Mouse (Mus musculus) T-cell, adult 2 months (primary cell): ENCODE measurements around the gene P2rx5.

Experiments used
- DNase-seq: peaks from one replicate; pipeline ENCODE4 v3.0.0; 2022; ENCODE audit warnings: low spot score

Gene P2rx5

DNA sequence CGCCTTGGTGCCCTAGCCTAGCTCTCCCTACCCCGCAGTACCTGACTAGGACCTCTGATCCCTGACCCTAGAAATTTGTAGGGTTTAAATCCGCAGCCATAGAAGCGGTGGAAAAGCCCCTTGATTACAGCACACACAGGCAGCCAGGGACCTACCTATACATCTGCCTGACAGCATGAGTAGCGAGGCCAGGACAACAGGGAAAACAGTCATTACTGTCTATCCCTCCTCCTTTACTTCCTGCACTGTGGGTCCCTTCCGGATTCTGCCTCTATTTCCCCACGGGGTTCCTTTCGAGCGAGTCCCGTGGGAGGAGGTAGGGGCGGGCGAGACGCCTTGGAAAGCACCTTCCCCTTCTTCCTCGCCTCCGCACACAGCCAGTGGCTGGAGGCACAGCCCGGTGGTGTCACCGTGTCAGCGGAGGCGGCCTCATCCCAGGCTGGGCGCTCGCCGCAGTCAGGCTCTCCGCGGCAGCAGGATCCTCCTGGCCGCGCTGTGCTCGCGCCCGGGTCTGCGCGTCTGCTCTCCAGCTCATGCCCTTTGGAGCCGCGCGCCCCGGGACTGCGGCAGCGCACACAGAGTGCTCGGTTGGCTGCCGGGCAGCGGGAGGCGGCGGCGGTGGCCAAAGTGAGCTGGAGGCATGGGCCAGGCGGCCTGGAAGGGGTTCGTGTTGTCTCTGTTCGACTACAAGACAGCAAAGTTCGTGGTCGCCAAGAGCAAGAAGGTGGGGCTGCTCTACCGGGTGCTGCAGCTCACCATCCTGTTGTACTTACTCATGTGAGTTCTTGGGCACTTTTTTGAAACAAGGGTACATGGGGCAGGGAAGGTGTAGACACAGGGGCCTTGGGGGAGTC is at the start of gene P2rx5:
TSS of gene P2rx5 (plus strand) at position 465 of the 854 bp plus-strand sequence.
- no peak for DNase-seq

DNA sequence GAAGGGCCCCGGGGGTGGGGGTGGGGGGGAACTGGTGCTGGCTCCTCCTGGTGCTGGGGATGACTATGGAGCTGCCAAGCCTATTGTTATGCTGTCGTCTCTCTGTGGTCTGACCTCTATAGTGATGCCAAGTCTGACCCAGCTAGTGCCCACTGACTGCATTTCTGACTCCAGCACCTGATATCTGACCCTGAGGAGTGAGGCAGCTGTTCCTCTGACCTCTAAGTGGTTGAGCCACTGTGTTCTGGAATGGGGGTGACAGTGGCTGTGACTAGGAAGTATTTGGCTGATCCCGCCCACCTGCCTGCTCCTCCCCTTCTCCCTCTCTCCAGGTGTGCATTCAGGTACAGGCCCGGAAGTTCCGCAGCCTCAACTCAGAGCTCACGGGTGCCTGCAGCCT is 48.8 kb upstream of the P2rx5 start:
- no peak for DNase-seq

DNA sequence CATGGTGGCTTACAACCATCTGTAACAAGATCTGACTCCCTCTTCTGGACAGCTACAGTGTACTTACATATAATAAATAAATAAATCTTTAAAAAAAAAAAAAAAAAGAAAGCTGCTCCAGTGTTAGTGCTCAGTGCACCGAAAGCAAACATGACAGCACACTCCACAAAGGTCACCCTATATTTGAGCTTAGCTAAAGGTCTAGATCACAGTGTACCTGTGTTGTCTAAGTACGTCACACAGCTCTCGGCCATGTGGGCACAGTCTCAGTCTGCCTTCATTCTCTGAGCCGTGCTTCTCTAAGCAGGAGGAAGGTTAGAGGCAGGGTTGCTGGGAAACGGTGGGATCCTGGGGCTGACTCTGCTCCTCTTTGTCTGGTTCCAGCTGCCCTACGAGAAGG is 33.7 kb upstream of the P2rx5 start:
- no peak for DNase-seq

DNA sequence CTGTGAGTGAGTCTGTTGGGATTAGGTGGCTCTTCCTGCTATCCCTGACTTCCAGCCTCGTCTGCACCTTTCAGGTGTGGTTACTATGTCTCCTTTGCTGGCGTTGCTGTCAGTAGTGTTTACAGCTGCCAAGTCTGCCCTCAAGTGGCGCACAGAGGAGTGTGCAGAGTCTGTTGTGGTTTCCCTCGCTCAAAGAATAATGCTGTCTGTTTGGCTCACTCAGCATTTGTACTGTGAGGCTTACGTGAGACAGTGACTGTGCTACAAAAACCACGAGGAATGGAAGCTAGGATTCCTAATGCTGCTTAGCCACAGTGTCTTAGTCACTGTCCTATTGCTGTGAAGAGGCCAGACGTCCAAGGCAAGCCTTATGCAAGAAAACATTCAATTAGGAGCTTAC is 29.2 kb upstream of the P2rx5 start:
- DNase-seq: peak; percentile 56

DNA sequence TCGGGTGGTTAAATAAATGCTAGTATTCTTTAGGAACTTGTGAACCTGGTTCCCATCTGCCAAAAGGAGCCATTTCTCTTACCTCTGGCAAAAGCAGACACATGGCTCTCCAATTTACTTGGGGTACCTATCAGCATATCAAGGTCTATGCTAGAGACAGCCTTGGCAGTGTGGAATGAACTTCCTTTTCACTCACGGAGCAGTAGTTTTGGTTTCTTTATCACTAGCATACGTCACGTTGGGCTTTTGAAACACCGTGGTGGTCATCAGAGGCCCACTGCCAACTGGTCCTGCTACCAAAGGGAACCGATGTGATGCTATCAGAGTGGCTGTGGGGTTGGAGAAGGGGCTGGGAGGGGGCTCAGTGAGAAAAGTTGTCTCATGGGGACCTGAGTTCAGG is 27.2 kb upstream of the P2rx5 start:
- no peak for DNase-seq

DNA sequence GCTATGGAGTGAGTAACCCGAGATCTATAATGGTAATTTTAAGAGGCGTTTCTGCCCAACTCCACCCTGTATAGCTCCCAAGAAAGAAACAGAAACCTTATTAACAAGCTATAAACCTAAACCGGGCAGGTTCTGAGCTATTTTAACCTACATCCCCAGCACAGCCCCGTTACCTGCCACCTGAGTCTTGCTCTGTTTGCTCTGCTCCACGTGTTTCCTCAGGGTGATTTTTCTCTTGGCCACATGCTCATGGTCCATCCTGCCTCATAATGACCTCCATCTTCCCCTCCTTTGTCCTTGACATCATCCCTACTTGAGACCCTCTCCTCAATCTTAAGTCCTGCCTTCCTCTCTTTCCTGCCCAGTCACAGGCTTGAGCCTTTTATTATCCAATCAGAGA is 26.0 kb upstream of the P2rx5 start:
- no peak for DNase-seq

DNA sequence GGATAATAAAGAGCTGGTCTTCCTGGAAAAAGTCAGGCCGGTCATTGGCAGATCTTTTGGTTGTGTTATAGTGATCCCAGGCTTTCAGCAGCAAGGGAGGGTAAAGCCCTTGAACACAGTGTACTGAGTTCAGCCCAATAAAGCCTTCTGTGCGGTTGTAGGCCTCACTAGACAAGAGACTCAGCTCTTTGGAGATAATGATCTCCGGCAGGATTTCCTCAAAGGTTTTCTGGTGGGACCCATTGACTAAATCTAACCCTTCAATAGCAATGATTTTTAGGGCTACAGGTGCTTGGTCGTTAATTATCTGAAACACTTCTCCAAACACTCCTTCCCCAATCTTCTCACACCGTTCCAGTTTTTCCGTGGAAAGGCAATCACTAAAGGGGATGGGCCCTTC is 23.6 kb upstream of the P2rx5 start:
- peak; percentile 18 for DNase-seq

DNA sequence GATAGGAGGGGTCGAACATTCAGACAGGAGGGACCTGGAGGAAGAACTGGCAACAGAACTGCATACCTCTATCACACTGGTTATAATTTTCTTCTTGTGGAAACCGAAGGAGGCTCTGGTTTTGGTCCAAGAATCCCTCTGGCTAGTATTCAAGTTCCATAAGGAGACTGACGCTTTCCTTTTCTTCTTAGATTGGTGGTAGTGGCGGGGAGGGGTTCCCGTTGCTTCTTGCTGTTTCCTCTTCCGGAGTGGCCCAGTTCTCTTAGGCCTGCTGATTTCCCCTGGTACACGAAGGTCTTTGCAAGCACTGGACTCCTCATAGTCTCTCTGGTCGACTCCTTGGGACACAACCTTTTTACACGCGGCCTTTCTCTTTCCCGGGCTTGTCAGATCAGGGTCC is 23.1 kb upstream of the P2rx5 start:
- DNase-seq: no peak

DNA sequence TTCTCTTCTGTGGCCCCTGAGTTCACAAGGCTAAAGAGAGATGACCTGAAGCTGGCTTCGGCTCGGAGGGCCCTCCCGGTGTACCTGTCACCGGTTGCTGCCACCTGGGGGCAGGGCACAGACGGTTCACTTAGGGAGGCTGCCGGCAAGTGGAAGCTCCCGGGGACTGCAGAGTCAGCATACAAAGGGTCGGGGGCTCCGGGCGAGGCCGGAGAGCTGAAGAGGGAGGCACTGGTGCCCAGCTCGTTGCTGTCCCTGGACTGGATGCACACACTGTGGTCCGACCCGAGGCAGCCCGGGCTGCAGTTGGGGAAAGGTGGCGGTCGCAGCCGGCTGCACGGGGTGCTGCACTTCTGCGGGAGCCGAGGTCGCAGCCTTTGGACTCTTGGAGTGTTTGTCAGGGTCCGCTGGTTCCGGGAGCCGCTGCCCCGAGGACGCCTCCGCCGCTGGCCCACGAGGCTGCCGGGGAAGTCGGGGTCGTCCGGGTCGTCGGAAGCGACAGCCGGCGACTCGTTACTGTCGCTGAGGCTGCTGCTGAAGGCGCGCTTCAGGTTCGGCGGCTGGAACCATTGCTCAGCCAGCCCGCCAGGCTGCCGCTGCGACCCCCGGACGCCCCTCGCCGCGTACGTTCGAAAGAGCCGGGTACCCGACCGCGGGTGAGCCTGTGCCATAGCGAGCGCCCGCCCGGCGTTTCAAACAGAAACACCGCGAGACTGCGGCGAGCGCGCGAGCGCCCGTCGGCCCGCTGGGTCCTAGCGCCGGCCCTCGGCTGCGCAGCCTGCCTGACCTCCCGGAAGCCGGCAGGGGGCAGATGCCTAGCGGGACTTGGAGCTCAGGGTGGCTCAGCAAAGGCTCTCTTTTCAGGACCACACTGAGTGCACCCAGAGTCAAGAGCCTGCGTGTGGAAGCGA is 22.4 kb upstream of the P2rx5 start, which contains the start of gene Haspin:
TSS of gene Haspin (minus strand) at position 704 of the 911 bp plus-strand sequence.
- DNase-seq: peak; percentile 93

DNA sequence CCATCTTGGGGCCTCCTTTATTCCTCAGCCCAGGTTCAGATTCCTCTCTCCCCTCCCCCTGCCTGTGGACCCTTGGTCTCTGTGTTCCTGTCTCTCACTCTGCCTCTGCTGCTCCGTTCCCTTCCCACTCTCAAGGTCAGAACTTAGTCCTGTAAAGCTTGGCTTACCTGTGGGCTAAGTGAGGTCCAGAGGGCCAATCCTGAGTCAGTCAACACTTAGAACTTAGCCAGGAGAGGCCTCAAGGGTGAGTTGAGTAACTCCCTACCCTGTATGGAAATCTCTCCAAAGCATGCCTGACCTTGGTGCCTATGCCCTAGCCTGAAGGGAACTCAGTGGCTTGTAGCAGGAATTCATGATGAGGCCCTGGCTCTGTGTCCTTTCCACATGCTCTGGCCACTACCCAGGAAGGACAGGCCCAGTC is 15.9 kb upstream of the P2rx5 start:
- DNase-seq: no peak

DNA sequence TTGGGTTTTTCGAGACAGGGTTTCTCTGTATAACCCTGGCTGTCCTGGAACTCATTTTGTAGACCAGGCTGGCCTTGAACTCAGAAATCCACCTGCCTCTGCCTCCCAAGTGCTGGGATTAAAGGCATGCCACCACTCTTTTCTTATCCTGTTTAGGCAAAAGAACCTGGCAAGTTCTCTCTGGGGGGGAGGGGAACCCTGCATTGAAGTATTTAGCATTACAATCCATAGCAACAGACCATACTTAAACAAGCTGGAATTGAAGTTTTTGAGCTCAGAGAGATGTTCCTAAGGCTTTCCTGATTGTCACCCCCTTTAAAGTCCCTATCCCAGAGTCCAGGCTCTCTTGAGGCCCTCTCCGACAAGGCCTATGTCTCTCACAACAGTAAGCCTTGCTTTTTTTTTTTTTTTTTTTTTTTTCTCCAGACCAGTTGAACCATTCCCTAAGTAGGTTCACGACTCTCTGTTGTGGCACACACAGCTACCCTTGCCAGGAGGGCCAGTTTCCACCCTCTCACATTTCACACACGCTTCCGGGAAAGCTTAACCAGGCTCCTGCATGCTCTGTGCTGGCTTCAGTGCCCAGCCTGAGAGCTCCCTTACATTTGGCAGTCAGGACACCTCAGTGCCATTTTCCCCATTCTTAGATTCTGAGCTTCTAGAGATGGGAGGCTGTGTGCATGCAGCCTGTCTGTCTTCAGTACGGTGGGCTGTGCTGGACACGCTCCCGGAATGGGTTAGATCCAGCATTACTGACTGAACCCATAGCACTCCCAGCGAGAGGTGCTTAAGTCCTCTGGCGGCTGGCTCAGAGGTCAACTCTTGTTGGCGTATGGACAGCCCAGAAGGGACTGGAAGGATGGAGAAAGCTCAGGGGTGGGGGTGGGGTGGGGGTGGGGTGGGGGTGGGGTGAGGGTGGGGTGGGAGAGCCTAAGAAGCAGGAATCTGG is 13.9 kb upstream of the P2rx5 start:
- DNase-seq: no peak

DNA sequence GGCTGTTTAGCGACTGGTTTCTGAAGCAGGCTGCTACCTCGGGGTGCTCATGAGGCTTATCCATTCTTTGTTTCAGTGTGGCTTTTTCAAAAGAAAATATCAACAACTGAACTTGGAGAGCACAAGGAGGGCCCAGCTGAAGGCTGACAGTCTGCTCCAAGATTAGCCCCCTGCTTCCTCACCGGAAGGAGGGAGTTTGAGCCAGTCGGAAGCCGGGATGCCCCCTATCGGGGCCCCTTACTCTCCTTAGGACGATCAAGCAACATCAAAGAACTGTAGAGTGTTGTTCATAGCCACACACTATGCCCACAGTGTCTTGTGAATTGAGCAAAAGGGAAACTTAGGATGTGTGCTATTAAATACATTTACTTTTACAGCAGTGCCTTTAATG is 13.3 kb upstream of the P2rx5 start:
- no peak for DNase-seq

DNA sequence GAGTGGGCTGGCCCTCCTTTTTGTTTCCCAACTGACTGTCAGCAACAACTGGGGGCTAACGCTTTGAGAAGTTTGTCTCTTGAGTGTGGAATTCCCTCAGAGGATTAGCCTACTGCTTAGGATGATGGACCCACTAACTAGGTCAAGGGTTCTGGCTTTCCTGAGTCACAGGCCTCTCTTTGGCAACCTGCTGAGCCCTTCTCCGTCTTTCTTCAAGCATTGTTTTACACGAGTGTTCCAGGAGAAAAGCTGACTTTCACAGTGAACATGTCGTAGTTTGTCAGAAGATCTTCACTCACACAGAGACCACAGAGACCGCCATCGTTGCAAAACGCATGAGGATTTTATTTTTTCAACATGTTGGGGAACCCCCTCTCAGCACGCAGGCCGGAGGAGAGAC is 12.0 kb upstream of the P2rx5 start:
- peak; percentile 13 for DNase-seq

DNA sequence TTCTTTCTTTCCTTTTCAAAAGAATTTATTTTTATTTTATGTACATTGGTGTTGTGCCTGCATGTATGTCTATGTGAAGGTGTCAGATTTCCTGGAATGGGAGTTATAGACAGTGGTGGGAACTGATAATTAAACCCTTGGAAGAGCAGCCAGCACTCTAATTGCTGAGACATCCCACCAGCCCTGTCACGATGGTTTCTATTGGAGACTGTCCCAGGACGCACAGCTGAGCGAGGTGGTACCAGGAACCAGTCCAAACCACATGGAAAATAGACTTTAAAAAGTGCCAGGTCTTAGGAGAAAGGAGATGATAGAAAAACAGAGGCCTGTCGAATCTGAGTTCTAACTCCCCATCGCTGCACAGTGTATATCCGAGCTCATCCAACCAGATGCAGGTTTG is 5.2 kb upstream of the P2rx5 start:
- DNase-seq: no peak

DNA sequence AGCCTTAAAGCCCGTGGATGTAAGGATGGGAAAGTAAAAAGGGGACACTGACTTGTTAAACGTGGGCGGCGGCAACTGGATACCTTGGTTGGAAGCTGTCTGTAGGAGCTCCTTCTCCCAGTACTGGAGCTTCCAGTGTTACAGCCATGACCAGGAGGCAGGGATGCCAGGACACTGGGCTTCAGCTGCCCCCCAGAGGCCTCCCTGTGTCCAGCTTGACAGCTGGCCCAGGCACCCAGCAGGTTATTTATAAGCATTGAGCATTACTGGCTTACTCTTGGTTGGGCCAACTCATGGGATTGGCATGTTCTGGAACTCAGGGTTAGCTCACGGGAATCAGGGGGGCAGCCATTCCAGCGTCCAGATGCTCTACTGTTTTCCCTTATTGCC is 585 bp downstream of the P2rx5 start:
- DNase-seq: no peak

DNA sequence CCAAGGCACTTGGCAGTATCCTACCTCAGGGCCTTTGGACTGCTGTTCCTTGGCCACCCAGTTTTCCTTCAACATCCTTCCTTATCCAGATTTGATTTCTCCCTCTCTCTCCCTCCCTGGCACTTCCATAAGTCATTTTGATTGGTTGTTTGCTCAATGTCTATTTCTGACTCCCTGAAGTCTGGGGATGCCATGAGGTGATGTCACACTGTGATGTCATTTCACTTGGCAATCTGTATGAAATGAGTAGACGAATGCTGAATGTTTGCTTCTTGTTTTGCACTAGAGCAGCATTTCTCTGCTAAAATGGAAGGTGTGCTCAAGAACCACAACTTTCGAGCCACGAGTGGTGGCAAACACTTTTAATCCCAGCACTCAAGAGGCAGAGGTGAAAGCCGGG is 1.4 kb downstream of the P2rx5 start:
- no peak for DNase-seq

DNA sequence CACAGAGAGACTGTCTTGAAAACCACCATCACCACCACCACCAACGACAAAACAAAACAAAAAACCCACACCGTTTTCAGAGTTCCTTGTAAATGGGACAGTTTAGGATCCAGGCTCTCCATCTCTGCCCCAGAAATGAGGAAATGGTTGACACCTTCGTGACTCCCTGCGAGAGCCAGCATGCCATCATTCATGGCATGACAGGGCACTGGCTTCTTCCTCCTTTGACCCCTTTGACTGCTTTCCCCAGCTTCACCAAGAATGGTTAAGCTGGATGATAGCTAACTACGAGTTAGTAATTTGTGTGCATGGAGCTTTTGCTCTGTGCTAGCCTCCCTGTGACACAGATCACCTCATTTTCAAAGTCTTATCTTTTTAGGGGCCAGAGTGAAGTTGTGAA is 2.1 kb downstream of the P2rx5 start:
- no peak for DNase-seq

DNA sequence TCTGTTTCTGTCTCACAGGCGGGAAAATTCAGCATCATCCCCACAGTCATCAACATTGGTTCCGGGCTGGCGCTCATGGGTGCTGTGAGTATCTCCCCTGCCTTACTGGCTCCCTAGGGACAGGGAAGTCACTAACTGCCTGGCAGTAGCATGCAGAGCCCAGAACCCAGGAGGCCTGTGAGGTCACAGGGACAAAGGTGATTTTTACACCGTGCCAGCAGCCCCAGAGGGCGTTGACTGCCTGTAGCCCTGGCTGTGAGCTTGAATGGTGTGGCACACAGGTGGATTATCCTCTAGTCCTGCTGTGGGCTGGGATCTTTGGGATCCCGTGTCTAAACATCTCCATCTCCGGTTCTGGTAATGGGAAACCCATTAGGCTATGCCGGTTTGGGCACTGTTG is 7.8 kb downstream of the P2rx5 start:
- no peak for DNase-seq

DNA sequence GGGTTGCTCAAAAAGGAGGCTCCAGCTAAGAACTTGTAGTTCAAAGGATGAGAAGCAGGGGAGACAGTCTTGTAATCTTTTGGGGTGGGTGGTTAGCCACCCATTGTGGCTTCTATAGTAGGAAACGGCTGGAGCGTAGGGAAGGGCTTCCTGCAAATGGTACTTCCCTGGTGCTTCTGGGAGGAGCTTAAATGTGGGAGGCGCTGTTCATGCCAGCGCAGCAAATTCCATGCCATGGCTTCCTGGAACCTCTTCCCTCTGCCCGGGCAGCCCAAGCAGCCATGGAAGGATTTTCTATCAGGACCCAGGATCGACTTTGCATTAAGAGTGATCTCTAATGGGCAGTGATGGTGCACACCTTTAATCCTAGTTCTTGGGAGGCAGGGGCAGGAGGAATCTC is 8.4 kb downstream of the P2rx5 start:
- no peak for DNase-seq

DNA sequence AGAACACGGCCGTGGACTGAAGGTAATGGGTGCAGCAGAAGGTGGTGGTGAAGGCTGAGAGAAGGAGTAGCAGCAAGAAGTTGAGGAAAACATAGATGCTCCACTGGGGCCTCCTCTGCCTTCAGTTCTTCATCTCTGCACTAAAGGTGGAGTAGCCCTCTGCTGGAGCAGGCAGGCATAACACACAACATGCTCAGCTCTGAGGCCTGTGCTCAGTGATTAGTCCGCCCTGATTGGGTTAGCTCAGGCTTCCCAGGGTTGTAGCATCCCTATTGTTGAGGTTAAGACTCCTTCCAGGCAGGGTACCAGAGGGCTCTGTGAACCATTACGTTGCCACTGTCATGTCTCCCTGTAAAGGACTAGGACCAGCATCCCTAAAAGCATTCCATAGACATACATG is 9.0 kb downstream of the P2rx5 start:
- peak; percentile 44 for DNase-seq

DNA sequence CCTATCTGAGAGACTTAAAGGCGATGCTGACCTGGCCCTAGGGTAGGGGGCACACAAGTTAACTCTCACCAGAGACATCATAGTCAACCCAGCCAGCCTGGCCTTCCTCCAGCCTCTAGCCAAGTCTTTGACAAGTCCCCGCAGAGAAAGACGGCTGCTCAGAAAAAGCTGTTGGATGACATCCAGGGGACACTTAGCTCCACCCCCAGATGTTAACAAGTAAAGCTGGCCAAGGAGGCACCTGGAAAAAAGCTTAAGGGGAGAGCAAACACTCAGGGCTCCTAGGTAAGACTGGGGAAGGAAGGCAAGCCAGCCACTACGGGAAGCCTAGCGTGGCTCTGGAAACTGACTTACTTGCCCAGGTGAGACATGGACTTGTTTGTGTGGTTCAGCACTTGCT is 12.0 kb downstream of the P2rx5 start:
- DNase-seq: no peak

DNA sequence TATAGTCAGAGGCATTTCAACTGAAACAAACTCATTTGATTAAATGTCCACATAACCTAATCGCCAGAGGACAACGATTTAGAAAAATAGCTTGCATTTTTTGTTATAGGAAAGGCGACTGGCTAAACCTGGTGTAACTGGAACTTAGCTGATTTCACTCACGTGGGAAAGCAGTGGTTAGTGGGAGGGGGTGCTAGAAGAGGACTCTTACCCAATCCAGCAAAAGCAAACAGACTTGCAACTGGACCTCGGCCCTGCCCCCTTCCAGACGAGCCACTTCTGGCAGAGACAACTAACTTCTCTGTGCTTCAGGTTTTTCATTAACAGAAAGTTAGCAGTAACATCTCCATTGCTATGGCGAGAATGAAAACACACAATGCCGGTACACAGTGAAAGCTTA is 15.4 kb downstream of the P2rx5 start:
- DNase-seq: no peak
